ENCODE assay signal across 10 mouse cellular contexts in the genomic region with DNA sequence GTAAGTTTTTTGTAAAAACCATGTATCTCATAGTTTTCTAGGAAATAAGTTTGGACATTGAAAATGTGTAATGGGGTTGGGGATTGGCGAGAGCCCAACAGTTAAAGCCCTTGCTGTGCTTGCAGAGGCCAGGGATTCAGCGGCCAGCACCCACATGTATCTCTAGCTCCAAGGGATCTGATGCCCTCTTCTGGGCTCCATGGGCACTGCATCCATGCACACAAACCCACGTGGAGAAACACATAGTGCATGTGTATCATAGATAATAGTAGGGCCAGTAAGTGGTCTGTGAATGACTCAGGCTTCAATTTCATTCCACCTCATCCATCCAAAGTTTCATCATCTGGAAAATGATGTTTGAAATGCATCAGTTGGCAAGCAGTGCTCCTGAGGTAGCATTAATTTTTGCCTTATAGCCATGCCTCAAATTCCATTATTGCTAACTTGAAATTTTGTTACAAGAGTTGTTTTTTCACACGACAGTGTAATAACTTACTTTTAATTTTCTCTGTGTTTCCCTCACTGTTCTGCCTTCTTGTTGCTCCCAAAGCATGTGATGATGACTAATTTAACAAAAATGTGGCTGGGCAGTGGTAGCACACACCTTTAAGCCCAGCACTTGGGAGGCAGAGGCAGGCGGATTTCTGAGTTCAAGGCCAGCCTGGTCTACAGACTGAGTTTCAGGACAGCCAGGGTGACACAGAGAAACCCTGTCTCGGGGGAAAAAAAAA.
A peak's percentile ranks its signal among the peaks of the same experiment; 100 is the strongest.
DNase-seq lines count a peak whose midpoint lies in the region; ATAC-seq and TF ChIP-seq lines count a peak whose summit lies in the region.
"Had no signal": no experiment of that assay in that cellular context is flagged by ENCODE, and none has a peak within 500 bp of the region (broad histone marks: within the 10 kb centered on the region; RNA-seq: fewer than 3 reads in every experiment).

No protein-coding gene starts in this region.

- H3K4me1 ChIP-seq in forebrain, postnatal 0 days (ENCODE audit: insufficient read depth): no peaks in the 10 kb centered on the region
- no peaks in the 10 kb centered on the region for H3K4me1 ChIP-seq in forebrain, embryonic 14.5 days (ENCODE audit: control insufficient read depth, insufficient read depth, low read length)

- no peaks in the 10 kb centered on the region for H3K9me3 ChIP-seq in forebrain, postnatal 0 days (ENCODE audit: low read length)
- H3K9me3 ChIP-seq in forebrain, embryonic 14.5 days (replicated peaks; ENCODE audit: control insufficient read depth, low read length): no peaks in the 10 kb centered on the region
- H3K9me3 ChIP-seq: hindbrain, embryonic 15.5 days; neural tube, embryonic 13.5 days had no signal

- H3K36me3 ChIP-seq in forebrain, postnatal 0 days (ENCODE audit: insufficient read depth): no peaks in the 10 kb centered on the region
- H3K36me3 ChIP-seq in forebrain, embryonic 14.5 days (ENCODE audit: control insufficient read depth, insufficient read depth, low read length): no peaks in the 10 kb centered on the region
- H3K36me3 ChIP-seq: hindbrain, embryonic 15.5 days; neural tube, embryonic 13.5 days had no signal

- no peak overlapping the region for H3K9ac ChIP-seq in forebrain, postnatal 0 days
- H3K9ac ChIP-seq in forebrain, embryonic 14.5 days (ENCODE audit: low read length): no peak overlapping the region
- H3K9ac ChIP-seq: hindbrain, embryonic 15.5 days; neural tube, embryonic 13.5 days had no signal

- ATAC-seq in forebrain, postnatal 0 days: no peak
- no peak for ATAC-seq in forebrain, embryonic 14.5 days
- ATAC-seq in granulocyte monocyte progenitor cell, adult 5-6 weeks (replicated peaks; ENCODE audit: poor library complexity, severe bottlenecking): peak; percentile 27; the same call in 1 of the 2 replicates

- DNase-seq in forebrain, postnatal 0 days: no peak
- DNase-seq in forebrain, embryonic 14.5 days (ENCODE audit: low spot score): no peak
- DNase-seq in spleen, adult 12 weeks (ENCODE audit: low spot score): peak; percentile 6
- DNase-seq in spleen, adult 18-20 months: no peak
- DNase-seq in thymus, postnatal 14 days: peak; percentile 41
- DNase-seq in Muller cell, postnatal 12 days (ENCODE audit: inconsistent ontology term): no peak
- DNase-seq in layer of hippocampus, postnatal 25 days (ENCODE audit: extremely low spot score in 1 of 2, low spot score in 1 of 2): no peak

- H3K4me2 ChIP-seq in forebrain, postnatal 0 days (ENCODE audit: low read depth): no peak overlapping the region
- H3K4me2 ChIP-seq in forebrain, embryonic 14.5 days (ENCODE audit: low read length): no peak overlapping the region
- H3K4me2 ChIP-seq: hindbrain, embryonic 15.5 days; neural tube, embryonic 13.5 days had no signal

- H3K27me3 ChIP-seq in forebrain, postnatal 0 days (ENCODE audit: insufficient read depth, low read length): no peaks in the 10 kb centered on the region
- H3K27me3 ChIP-seq in forebrain, embryonic 14.5 days (replicated peaks; ENCODE audit: control insufficient read depth, insufficient read depth, low read length): peaks cover 5% of the 10 kb centered on the region; the same call in 1 of the 2 replicates
- H3K27me3 ChIP-seq: hindbrain, embryonic 15.5 days; neural tube, embryonic 13.5 days had no signal

- peak; percentile 33 for TF ChIP-seq CTCF in forebrain, postnatal 0 days (IDR thresholded peaks at IDR 0.05; ENCODE audit: low read depth)

- H3K4me3 ChIP-seq in forebrain, postnatal 0 days (ENCODE audit: low read depth, low read length): no peak overlapping the region
- H3K4me3 ChIP-seq in forebrain, embryonic 14.5 days (ENCODE audit: low read depth, low read length): no peak overlapping the region
- H3K4me3 ChIP-seq: hindbrain, embryonic 15.5 days; neural tube, embryonic 13.5 days had no signal

- WGBS in forebrain, postnatal 0 days: 72% methylated on average over 6 of the region's 6 CpGs
- 70% methylated on average over 6 of the region's 6 CpGs for WGBS in forebrain, embryonic 14.5 days

- no peak overlapping the region for H3K27ac ChIP-seq in forebrain, postnatal 0 days (ENCODE audit: low read depth, low read length)
- no peak overlapping the region for H3K27ac ChIP-seq in forebrain, embryonic 14.5 days (ENCODE audit: low read depth, low read length)
- H3K27ac ChIP-seq: hindbrain, embryonic 15.5 days; neural tube, embryonic 13.5 days had no signal

Comparison
In these comparisons a context has a peak if more than half of its experiments do, and no peak if none do; other contexts are left out.
1. DNase-seq: peak in spleen, adult 12 weeks (single experiment) and thymus, postnatal 14 days (single experiment); none in forebrain, postnatal 0 days (single experiment), forebrain, embryonic 14.5 days (single experiment), spleen, adult 18-20 months (0 of 2), Muller cell, postnatal 12 days (single experiment) and layer of hippocampus, postnatal 25 days (0 of 2).